Mouse (Mus musculus): Measurements from ENCODE around the gene B3galt4. TPM values are rescaled to one million over a fixed set of nuclear protein-coding genes. Genes with fewer than 3 reads are reported as not detected.

Gene B3galt4
- polyA plus RNA-seq, 1 experiment from 2014 or later, result 16.1 TPM

- Histone ChIP-seq H3K9ac (ENCODE audit: low read depth, low read length) (peak overlapping the region; percentile 63), H3K4me2 (ENCODE audit: low read length) (peak overlapping the region; percentile 78), H3K27ac (ENCODE audit: low read depth, low read length) (peak overlapping the region; percentile 60), H3K9me3 (ENCODE audit: control insufficient read depth, low read length) (no peaks in the 10 kb centered on the region), H3K27me3 (replicated peaks; ENCODE audit: control insufficient read depth, insufficient read depth, low read length) (0 out of 2 replicates have a peak, but pooled peaks cover 3% of the 10 kb centered on the region), H3K4me1 (ENCODE audit: control insufficient read depth, insufficient read depth, low read depth, low read length) (peaks cover 30% of the 10 kb centered on the region), H3K36me3 (ENCODE audit: control insufficient read depth, insufficient read depth, low read length) (no peaks in the 10 kb centered on the region), H3K4me3 (ENCODE audit: low read length) (peak overlapping the region; percentile 49)
- WGBS, result 2% methylated on average over 51 of the region's 52 CpGs
- no peak for ATAC-seq
Measured at GRCm38 (mm10) chr17:33919351-33920281, 31.7 kb downstream of the B3galt4 start.

GRCm38 (mm10) chr17:33918293-33919203 is 32.7 kb downstream of the B3galt4 start:
- peak overlapping the region; percentile 49 for H3K4me3 ChIP-seq (ENCODE audit: low read length)
- H3K27me3 ChIP-seq (replicated peaks; ENCODE audit: control insufficient read depth, insufficient read depth, low read length), result 0 out of 2 replicates have a peak, but pooled peaks cover 3% of the 10 kb centered on the region
- H3K9me3 ChIP-seq (ENCODE audit: control insufficient read depth, low read length), result no peaks in the 10 kb centered on the region
- peak overlapping the region; percentile 63; the same call in 1 of the 2 replicates for H3K9ac ChIP-seq (ENCODE audit: low read depth, low read length)
- WGBS, result 59% methylated on average over 37 of the region's 37 CpGs
- H3K4me2 ChIP-seq (ENCODE audit: low read length), result peak overlapping the region; percentile 78
- peaks cover 9% of the 10 kb centered on the region for H3K36me3 ChIP-seq (ENCODE audit: control insufficient read depth, insufficient read depth, low read length)
- no peak overlapping the region for H3K27ac ChIP-seq (ENCODE audit: low read depth, low read length)
- peaks cover 30% of the 10 kb centered on the region for H3K4me1 ChIP-seq (ENCODE audit: control insufficient read depth, insufficient read depth, low read depth, low read length)
- no peak for ATAC-seq

- ATAC-seq, result no peak
- Histone ChIP-seq H3K9me3 (ENCODE audit: control insufficient read depth, low read length) (no peaks in the 10 kb centered on the region), H3K27me3 (replicated peaks; ENCODE audit: control insufficient read depth, insufficient read depth, low read length) (0 out of 2 replicates have a peak, but pooled peaks cover 3% of the 10 kb centered on the region), H3K4me1 (ENCODE audit: control insufficient read depth, insufficient read depth, low read depth, low read length) (peaks cover 30% of the 10 kb centered on the region), H3K4me2 (ENCODE audit: low read length) (no peak overlapping the region), H3K4me3 (ENCODE audit: low read length) (no peak overlapping the region), H3K9ac (ENCODE audit: low read depth, low read length) (no peak overlapping the region), H3K36me3 (ENCODE audit: control insufficient read depth, insufficient read depth, low read length) (peaks cover 13% of the 10 kb centered on the region), H3K27ac (ENCODE audit: low read depth, low read length) (no peak overlapping the region)
- 81% methylated on average over 18 of the region's 18 CpGs for WGBS
Measured at GRCm38 (mm10) chr17:33917656-33918292, 33.5 kb downstream of the B3galt4 start.

- WGBS, result 70% methylated on average over 31 of the region's 31 CpGs
- no peaks in the 10 kb centered on the region for H3K9me3 ChIP-seq (ENCODE audit: control insufficient read depth, low read length)
- H3K9ac ChIP-seq (ENCODE audit: low read depth, low read length), result peak overlapping the region; percentile 75
- H3K36me3 ChIP-seq (ENCODE audit: control insufficient read depth, insufficient read depth, low read length), result peaks cover 19% of the 10 kb centered on the region
- H3K4me1 ChIP-seq (ENCODE audit: control insufficient read depth, insufficient read depth, low read depth, low read length), result peaks cover 30% of the 10 kb centered on the region
- peak overlapping the region; percentile 60 for H3K4me3 ChIP-seq (ENCODE audit: low read length)
- no peak for ATAC-seq
- peak overlapping the region; percentile 57 for H3K4me2 ChIP-seq (ENCODE audit: low read length)
- 0 out of 2 replicates have a peak, but pooled peaks cover 3% of the 10 kb centered on the region for H3K27me3 ChIP-seq (replicated peaks; ENCODE audit: control insufficient read depth, insufficient read depth, low read length)
- H3K27ac ChIP-seq (ENCODE audit: low read depth, low read length), result no peak overlapping the region
Measured at GRCm38 (mm10) chr17:33916847-33917655, 34.2 kb downstream of the B3galt4 start.

GRCm38 (mm10) chr17:33916294-33916693 is 35.0 kb downstream of the B3galt4 start:
- WGBS, result under 1% methylated on average over 20 of the region's 20 CpGs
- H3K4me1 ChIP-seq (ENCODE audit: control insufficient read depth, insufficient read depth, low read depth, low read length), result peaks cover 30% of the 10 kb centered on the region
- H3K9me3 ChIP-seq (ENCODE audit: control insufficient read depth, low read length), result no peaks in the 10 kb centered on the region
- H3K9ac ChIP-seq (ENCODE audit: low read depth, low read length), result peak overlapping the region; percentile 75
- ATAC-seq, result peak; percentile 2
- peak overlapping the region; percentile 87 for H3K27ac ChIP-seq (ENCODE audit: low read depth, low read length)
- peak overlapping the region; percentile 57 for H3K4me2 ChIP-seq (ENCODE audit: low read length)
- H3K27me3 ChIP-seq (replicated peaks; ENCODE audit: control insufficient read depth, insufficient read depth, low read length), result 0 out of 2 replicates have a peak, but pooled peaks cover 3% of the 10 kb centered on the region
- peak overlapping the region; percentile 60 for H3K4me3 ChIP-seq (ENCODE audit: low read length)
- peaks cover 21% of the 10 kb centered on the region for H3K36me3 ChIP-seq (ENCODE audit: control insufficient read depth, insufficient read depth, low read length)

- peak; percentile 92 for ATAC-seq
- Histone ChIP-seq H3K4me3 (ENCODE audit: low read length) (peak within 1 kb of the TSS; percentile 60), H3K4me1 (ENCODE audit: control insufficient read depth, insufficient read depth, low read depth, low read length) (peaks cover 30% of the 10 kb centered on the region), H3K27me3 (replicated peaks; ENCODE audit: control insufficient read depth, insufficient read depth, low read length) (0 out of 2 replicates have a peak, but pooled peaks cover 3% of the 10 kb centered on the region), H3K9ac (ENCODE audit: low read depth, low read length) (peak within 1 kb of the TSS; percentile 75), H3K27ac (ENCODE audit: low read depth, low read length) (peak within 1 kb of the TSS; percentile 87), H3K9me3 (ENCODE audit: control insufficient read depth, low read length) (no peaks in the 10 kb centered on the region), H3K4me2 (ENCODE audit: low read length) (peak within 1 kb of the TSS; percentile 57), H3K36me3 (ENCODE audit: control insufficient read depth, insufficient read depth, low read length) (peaks cover 21% of the 10 kb centered on the region)
- under 1% methylated on average over 31 of the region's 34 CpGs for WGBS
Measured at GRCm38 (mm10) chr17:33915671-33916250, 35.5 kb downstream of the B3galt4 start, which contains the start of the genes Tapbp and Zbtb22. Gene Tapbp, plus strand, starts transcription at chr17:33915899. Gene Zbtb22, plus strand, starts transcription at chr17:33915904.

- H3K4me3 ChIP-seq (ENCODE audit: low read length), result no peak overlapping the region; the same call in 1 of the 2 replicates
- H3K27me3 ChIP-seq (replicated peaks; ENCODE audit: control insufficient read depth, insufficient read depth, low read length), result 0 out of 2 replicates have a peak, but pooled peaks cover 3% of the 10 kb centered on the region
- H3K36me3 ChIP-seq (ENCODE audit: control insufficient read depth, insufficient read depth, low read length), result peaks cover 21% of the 10 kb centered on the region
- peaks cover 31% of the 10 kb centered on the region for H3K4me1 ChIP-seq (ENCODE audit: control insufficient read depth, insufficient read depth, low read depth, low read length)
- no peak overlapping the region for H3K27ac ChIP-seq (ENCODE audit: low read depth, low read length)
- 66% methylated on average over 13 of the region's 13 CpGs for WGBS
- no peak overlapping the region for H3K9ac ChIP-seq (ENCODE audit: low read depth, low read length)
- no peak for ATAC-seq
- H3K9me3 ChIP-seq (ENCODE audit: control insufficient read depth, low read length), result no peaks in the 10 kb centered on the region
- peak overlapping the region; percentile 57 for H3K4me2 ChIP-seq (ENCODE audit: low read length)
Measured at GRCm38 (mm10) chr17:33914969-33915391, 36.3 kb downstream of the B3galt4 start.
